Mouse (Mus musculus): ENCODE measurements around the gene BC051142.
A peak's percentile ranks its signal among the peaks of the same experiment; 100 is the strongest.

The BC051142 gene

DNA sequence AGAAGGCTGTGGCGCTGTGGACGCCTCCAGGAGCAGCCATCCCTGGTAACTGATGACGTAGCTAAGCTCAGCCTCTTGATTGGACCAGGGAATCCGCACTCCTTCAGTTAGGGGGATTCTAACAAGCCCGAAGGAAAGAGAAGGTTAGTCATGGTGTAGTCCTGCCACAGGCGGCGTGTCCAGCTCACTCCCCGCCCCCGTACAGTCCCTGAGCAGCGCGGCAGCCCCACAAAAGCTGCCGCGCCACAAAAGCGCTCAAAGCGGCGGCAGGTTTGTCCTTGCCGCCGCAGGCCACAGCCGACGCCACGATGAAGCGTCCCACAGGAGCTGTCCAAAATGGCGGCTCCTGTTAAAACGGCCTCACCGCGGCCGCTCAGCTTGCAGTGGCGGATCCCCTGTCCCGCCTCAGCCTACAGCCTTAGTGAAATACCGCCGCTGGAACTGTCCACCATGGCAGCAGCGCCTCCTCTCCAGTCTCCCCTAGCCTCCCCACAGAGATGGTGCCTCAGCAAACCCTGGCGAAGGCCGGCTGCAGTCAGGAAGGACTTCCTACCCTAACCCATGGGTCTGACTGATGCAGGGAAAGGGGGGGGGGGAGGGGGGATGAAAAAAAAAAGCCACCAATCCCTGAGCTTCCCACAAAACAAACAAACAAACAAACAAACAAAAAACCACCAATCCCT lies at the start of gene BC051142:
TSS of gene BC051142 (plus strand) at position 110 of the 683 bp plus-strand sequence.
- DNase-seq (ENCODE audit: low spot score) = no peak

DNA sequence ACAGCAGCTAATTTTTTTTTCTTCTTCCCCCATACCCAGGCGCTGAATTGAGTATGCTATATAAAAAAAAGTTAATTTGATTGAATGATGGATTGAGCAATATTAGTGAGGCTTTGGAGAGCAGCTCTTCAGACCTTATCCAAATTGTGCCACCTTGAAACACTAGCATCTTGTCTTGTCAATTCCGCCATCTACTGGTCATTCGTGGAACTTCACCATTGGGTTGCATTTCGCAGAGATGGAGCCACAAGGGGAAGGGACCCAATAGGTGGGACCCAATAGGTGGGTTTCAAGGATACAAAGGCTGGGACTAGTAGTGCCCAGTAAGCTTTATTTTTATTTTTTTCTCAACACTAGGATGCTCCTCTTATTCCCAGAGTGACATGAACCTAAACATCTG lies 49.2 kb upstream of the BC051142 start:
- DNase-seq (ENCODE audit: low spot score) = peak; percentile 77

DNA sequence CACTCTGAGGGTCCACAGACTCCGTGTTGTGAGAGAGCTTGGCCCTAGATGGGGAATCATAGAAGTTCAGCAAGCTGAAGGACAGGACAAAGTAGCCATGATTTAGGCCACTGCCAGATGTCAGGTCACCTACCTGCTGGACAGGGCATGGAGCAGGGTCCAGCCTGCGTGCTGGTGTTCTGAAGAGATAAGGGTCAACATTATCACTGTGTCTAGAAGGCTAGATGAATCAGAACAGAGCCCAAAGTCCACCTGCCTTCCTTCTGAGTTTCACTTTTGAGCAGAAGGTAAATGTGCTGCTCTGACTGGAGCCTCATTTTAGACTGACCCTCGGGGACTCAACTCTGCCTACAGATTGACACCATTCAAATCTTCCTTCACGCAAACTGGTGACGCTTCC lies 44.1 kb upstream of the BC051142 start, which contains the start of gene Btnl2:
TSS of gene Btnl2 (plus strand) at position 284 of the 400 bp plus-strand sequence.
- no peak for DNase-seq (ENCODE audit: low spot score)

DNA sequence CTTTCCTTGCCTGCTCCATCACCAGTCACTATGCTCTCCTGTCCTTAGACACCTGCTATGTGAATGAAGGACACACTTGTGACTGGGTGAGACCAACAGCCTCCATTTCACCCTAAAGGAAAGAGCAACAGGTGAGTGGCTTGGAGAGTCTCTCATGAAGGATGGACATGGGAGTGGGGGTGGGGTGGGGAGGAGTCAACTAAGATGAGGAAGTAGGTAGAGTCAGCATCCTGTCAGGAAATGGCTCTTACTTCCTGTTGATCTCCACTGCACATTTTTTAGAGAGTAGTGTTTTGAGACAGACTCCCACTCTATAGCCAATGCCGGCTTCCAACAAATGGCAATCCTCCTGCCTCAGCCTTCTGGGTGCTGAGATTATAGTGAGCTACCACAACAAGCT lies 43.7 kb upstream of the BC051142 start:
- DNase-seq (ENCODE audit: low spot score) = no peak

DNA sequence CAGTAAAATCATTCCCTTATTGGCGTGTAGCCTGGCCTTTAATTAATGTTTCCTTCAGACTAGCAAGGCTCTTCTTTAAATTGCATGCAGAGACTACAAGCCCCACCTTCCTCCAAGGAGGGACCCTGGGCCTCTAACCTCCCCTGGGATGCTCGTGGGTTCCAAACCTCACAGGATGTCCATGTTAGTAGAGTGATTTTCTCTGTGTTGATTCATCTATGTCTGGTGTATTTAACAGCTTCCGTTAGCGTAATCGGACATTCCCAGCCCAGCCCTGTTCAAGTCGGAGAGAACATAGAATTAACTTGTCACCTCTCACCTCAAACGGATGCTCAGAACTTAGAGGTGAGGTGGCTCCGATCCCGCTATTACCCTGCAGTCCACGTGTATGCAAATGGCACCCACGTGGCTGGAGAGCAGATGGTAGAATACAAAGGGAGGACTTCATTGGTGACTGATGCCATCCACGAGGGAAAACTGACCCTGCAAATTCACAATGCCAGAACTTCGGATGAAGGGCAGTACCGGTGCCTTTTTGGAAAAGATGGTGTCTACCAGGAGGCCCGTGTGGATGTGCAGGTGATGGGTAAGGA lies 35.6 kb upstream of the BC051142 start:
- no peak for DNase-seq (ENCODE audit: low spot score)

DNA sequence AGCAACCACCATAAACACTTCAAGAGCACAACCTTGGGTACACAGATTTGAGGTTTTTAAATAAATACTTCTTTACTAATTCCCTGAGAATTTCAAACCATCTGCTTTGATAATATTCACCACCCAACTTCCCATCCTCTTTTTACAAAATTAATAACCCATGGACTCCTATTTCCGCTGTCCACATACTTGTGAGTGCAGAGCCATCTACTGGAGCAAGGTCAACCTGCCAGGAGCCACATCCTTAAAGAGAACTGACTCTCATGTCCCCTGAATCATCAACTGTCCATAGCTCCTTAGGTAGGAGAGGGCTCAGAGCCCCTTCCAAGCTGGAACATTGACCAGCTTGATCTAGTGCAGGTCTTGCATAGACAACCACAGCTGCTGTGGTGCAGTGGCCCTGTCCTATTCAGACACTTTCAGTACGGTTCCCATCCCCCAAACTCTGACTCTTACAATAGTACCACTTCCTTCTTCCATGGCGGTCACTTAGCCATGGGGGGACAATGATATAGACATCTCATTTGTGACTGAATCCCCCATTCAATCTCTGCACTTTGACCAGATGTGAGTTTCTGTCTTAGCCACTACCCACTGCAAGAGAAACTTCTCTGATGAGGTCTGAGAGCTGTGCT lies 34.8 kb upstream of the BC051142 start:
- no peak for DNase-seq (ENCODE audit: low spot score)

DNA sequence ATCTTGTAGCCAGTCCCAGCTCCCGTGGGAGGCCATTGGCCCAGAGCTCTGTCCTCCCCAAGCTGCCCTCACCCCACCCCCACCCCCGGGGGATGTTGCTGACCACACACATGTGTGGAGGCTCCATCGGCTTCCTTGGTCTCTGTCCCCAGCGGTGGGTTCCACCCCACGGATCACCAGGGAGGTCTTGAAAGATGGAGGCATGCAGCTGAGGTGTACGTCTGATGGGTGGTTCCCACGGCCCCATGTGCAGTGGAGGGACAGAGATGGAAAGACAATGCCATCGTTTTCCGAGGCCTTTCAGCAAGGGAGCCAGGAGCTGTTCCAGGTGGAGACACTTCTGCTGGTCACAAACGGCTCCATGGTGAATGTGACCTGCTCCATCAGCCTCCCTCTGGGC lies 33.6 kb upstream of the BC051142 start:
- no peak for DNase-seq (ENCODE audit: low spot score)

DNA sequence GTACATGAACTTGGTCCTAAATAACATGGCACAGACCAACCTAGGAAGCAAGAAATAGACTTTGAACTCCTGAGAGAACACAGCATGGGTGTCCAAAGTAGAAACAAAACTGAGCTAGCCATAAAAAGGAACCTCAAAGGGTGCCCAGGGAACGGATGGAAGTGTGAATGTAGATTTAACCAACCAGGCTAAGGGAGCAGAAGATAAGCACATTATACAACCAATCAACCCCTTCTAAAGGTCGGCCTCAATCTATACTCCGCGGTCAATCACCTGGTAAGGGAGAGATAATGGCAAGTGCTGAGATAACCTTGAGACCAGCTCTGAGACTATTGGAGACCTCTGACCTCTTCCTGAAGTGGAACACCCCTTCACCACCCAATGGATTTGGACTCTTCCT lies 28.1 kb upstream of the BC051142 start:
- no peak for DNase-seq (ENCODE audit: low spot score)

DNA sequence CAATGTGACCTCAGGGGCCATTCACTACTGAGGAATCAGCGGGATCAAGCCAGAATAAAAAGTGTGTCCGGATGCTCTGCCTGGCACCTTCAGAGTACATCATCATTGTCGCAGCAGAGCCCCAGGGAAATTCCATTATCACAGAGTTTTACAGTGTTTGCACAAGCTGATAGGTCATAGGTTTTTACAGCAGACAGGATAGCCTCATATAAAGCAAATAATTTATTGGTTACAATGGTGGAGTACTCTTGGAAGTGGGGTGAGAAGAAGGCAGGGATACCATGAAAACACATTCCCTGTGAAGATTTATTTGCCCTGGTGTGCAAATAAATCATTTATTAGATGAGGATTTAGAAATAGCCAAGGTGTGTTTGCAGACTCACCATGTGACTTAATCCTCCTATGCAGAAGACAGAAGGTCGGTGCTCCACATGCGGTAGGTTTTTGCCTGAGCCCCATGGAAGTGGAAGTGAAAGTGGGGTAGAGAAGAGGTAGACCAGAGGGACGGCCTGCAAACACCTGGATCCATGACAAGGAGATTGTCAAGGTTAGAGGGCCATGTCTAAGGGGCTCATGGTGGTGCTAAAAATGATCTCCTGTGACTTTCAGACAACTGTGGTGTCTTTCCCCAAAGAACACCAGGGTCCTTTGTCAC lies 25.4 kb upstream of the BC051142 start:
- no peak for DNase-seq (ENCODE audit: low spot score)

DNA sequence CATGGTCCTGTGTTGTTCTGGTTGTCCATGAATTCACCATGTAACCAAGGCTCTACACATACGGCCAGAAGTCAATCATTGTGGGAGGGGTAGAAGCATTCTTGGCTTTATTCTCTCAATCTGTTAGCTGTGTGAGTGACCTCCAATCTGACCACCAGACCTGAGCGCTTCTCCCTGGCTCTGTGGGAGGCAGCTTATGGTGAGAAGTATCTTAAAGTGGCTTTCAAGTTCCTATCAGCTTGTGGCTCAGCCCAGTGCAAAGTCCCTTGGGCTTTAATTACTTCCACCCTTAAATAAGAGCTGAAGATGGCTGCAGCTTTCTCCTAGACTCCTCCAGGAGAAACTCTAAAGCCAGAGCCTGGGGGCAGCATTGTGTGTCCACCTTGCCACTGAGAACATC lies 21.8 kb upstream of the BC051142 start, which contains the start of gene Btnl1:
TSS of gene Btnl1 (plus strand) at position 286 of the 400 bp plus-strand sequence.
- no peak for DNase-seq (ENCODE audit: low spot score)

DNA sequence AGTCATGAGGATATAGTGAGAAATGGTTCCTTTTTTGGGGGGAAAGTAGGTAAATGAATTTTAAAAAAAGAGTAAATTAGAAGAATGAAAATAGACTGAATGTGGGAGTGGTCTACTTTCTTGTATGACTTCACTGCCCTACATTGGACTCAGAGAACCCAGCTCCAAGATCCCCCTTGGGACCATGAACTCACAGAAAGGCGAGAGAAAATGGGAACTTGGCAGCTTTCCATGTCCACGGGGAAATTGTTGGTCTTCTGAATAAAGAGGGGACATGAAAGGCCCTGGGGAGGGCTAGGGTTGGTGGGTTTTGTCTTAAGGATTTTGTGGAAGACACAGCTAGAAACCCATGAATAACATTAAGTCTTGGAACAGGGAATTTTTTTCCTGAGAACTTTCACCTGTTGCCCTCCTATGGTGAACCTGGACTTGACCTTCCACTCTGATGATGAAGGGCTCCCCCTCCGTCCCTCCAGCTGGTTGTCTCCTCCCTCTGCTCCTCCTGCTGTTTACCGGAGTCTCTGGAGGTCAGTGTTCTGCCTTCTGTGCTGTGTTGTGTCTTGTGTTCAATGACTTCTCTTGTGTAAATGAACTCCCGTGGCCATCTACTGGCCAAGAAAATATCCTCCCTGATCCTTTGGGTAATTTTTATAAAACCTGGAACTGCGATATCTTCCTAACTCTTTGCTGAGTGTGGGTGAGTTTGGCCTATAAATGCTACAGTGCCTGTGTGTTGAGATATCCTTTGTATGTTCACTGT lies 21.0 kb upstream of the BC051142 start:
- no peak for DNase-seq (ENCODE audit: low spot score)

DNA sequence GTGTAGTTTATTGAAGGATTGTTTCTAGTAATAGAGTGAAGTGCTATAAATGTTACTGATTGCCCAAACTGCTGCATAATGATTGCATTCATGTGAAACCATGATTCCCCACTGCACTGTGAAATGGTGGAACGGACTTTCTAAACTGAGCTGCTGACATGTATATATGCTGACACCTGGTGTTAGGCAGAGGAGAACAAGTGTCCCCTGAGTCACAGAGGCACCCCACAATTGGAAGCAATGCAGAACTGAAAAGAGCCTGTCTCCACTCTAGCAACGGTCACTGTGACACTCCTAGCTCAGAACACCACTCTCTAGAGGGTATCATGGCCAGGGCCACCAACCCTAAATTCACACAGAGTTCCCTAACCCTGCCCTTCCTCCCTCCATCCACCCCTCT lies 19.9 kb upstream of the BC051142 start:
- DNase-seq (ENCODE audit: low spot score) = no peak

DNA sequence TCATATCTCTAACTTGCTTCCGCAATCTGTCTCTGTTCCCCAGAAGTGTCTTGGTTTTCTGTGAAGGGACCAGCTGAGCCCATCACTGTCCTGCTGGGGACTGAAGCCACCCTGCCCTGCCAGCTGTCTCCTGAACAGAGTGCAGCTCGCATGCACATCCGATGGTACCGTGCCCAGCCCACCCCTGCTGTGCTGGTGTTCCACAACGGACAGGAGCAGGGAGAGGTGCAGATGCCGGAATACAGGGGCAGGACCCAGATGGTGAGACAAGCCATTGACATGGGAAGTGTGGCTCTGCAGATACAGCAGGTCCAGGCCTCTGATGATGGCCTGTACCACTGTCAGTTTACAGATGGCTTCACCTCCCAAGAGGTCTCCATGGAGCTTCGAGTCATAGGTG lies 19.2 kb upstream of the BC051142 start:
- no peak for DNase-seq (ENCODE audit: low spot score)

DNA sequence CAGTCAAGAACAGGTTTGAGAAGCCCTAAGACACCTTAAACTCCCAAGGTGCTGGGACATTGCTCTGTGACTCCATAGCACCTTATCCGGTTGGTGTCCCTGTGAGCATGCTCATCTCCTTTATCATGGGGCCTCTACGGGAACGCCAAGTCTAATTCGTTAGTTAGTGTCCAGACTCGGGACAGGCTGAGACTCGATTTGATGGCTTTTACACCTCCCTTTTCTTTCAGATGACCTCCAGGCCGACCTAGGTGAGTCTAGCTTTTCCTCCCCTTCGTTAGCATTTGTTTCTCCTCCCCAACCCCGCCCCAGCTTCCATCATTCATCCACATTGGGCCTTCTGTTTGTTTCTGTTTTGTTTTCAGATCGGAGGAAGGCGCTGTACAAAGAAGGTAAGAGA lies 16.7 kb upstream of the BC051142 start:
- DNase-seq (ENCODE audit: low spot score) = no peak

DNA sequence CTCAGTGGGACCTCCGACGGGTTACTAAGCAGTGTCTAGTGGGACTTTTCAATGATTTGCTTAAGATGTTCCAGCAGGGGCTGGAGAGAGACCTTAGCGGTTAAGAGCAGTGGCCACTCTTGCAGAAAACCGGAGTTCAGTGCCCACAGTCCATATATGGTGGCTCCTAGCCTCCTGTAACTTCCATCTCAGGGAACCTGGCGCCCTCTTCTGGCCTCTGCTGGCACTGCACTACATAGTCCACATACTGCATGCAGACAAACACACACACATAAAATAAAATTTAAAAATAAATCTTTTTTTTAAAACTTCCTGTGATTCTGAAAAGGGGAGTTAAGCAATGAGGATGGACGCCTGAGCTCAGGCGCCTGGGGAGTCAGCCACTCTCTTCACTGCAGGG lies 15.4 kb upstream of the BC051142 start:
- DNase-seq (ENCODE audit: low spot score) = no peak

DNA sequence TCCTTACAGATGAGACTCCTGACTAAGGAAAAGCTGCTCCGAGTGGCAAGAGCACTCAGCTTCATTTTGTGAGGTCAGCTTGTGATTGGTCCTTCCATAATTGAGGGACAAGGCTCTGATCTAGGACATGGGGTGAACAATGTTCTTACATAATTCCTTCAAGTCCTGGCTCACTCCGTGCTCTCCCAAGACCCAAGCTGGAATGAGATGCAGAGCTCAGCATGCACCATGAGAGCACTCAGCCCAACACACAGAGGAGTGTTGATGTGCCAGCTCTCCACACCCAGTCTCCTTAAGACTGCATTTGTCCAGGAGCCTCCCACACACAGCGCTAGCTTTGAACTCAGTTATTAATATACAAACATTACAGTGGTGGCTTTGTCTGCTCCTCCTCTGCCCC lies 13.9 kb upstream of the BC051142 start:
- DNase-seq (ENCODE audit: low spot score) = no peak

DNA sequence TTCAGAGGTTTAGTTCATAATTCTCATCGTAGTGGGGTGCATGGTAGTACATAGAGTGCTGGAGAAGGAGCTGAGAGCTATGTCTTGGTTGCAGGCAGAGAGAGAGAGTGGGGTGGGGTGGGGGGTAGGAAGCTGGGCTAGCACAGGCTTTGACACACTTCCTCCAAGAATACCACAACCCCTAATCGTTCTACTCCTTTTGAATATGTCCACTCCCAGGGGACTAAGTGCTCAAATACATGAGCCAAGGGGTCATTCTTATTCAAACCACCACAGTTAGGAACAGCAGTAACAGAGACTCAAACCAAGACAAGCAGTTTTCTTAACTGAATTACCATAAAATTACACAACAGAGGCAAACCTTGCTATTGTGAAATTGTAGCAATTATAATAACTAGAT lies 12.0 kb upstream of the BC051142 start:
- no peak for DNase-seq (ENCODE audit: low spot score)

DNA sequence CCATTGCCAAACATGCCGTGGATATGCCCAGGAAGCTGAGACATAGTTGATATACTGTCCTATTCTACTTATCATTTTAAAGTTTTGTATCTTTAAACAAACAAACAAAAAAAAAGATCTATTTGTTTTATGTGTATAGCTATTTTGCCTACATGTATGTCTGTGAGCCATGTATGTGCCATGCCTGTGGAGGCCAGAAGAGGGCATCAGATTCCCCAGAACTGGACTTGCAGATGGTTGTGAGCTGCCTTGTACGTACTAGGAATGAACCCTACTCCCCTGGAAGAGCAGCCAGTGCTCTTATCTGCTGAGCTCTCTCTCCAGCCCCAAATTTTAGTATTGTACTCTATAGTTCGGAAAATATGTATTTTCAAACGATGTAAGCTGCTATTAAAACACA lies 10.1 kb upstream of the BC051142 start:
- no peak for DNase-seq (ENCODE audit: low spot score)

DNA sequence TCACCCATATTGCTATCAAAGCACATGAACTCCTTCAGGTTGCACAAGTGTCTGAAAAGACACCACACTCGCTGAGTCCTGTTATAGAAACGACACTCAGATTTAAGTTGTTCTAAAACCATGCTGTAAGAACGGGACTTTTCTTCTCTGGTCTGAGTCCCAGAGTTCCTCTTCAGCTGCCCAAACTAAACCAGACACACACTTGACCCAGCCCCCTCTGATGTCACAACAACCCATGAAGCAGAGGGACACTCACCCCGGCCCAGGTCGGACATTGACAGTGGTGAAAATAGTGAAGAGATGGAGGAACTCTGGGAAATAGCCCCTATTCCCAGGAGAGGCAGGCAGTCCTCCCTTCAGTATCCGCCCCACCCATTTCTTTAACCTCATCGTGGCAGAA lies 7.1 kb upstream of the BC051142 start:
- no peak for DNase-seq (ENCODE audit: low spot score)

DNA sequence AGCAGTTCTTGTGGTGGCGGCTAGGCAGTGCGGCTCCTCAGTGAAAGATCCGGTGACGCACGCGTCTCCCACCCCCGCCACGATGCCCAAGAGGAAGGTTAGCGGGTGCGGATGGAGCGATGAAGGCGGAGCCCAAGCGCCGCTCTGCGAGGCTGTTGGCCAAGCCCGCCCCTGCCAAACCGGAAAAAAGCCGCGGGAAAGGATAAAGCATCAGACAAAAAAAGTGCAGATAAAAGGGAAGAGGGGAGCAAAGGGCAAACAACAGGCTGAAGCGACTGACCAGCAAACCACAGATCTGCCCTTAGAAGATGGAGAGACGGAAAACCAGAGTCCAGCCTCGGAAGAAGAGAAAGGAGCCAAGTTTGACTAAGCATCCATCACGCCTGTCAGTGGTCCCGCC lies 6.3 kb upstream of the BC051142 start:
- no peak for DNase-seq (ENCODE audit: low spot score)

DNA sequence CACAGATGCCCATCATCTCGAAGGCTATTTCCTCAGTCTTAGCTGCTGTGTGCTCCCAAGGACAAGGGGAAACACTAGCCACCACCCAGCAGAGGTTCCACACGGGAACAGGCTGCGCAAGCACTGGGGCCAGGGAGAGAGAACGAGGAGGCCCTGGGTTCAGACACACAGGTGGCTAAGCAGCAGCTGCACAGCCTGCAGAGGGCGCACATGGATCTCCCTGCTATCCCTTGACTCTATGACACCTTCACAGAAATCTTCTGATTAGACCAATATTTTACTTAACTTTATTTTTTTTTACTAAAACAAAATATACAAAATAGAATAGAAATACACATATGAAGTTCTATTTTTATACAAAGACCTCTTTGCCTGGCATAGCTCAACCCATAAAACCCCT lies 1.3 kb upstream of the BC051142 start:
- DNase-seq (ENCODE audit: low spot score) = no peak

DNA sequence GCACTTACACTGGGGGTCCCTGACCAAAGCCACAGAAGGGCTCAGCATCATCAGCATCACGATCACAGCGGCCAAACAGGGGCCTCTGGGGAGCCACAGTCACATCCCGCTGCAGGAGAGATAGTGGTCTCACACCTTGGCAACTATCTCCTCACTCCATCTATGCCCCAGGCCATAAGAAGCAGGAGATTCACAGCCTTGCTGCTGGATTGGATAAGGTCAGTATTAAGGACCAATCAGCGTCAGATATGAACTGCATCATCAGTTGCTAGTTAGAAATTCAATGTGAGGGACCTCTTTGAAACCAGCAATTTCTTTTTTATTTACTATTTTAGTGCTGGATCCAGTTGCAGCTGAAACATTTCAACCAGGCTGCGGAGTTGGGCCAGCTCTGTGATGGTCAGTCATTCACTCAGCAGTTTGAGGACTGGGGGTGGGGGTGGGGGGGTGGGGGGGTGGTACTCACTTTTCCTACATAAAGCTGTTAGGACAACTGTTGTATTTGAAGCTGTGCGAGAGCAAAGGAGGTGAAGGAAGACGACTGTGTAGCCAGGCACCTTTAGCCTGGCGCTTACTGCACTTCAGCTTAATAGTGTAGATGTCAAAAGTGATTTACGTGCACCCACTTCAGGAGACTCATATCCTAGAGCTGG lies 436 bp upstream of the BC051142 start:
- no peak for DNase-seq (ENCODE audit: low spot score)
